Mouse (Mus musculus): ENCODE measurements at regions not wholly inside any gene's neighbourhood (a gene's known extent, or its start where the extent isn't known, plus 50 kb on each side); places are given as distances from the start of the nearest gene placed in this dataset.
A peak's percentile ranks its signal among the peaks of the same experiment; 100 is the strongest.

GRCm38 (mm10) chr14:87300838-87301237, 115.6 kb upstream of the Tdrd3 start:
- Histone ChIP-seq H3K27ac (replicated peaks) (no peak overlapping the region), H3K4me2 (replicated peaks) (no peak overlapping the region), H3K4me1 (no peaks in the 10 kb centered on the region), H3K9ac (replicated peaks) (no peak overlapping the region), H3K9me3 (no peaks in the 10 kb centered on the region), H3K36me3 (no peaks in the 10 kb centered on the region), H3K27me3 (no peaks in the 10 kb centered on the region), H3K4me3 (no peak overlapping the region)
- WGBS, result 72% methylated on average over 4 of the region's 4 CpGs
- ATAC-seq (replicated peaks), result no peak

DNA sequence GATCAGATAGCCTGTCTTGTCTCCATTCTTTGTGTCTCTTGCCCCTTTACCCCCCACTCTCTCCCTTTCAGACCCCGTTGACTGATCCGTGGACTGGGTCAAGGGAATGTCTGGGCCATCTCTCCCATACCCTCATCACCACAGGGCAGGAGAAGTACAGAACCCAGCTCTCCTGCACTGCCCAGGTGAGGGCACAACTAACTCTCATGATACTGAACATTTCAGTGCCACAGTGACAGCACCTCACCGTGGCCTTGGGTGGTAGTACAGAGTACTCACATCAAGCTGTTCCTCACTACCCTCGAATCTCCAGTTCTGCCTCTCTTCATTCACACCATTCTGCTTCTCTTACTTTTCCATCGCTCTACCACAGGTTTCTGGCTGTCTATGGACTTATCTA, 114.9 kb upstream of the Tdrd3 start:
- no peaks in the 10 kb centered on the region for H3K36me3 ChIP-seq
- H3K27me3 ChIP-seq, result no peaks in the 10 kb centered on the region
- 82% methylated on average over 5 of the region's 5 CpGs for WGBS
- H3K27ac ChIP-seq (replicated peaks), result no peak overlapping the region
- H3K4me1 ChIP-seq, result no peaks in the 10 kb centered on the region
- no peak overlapping the region for H3K9ac ChIP-seq (replicated peaks)
- no peak overlapping the region for H3K4me3 ChIP-seq
- no peak overlapping the region for H3K4me2 ChIP-seq (replicated peaks)
- no peak for ATAC-seq (replicated peaks)
- no peaks in the 10 kb centered on the region for H3K9me3 ChIP-seq

DNA sequence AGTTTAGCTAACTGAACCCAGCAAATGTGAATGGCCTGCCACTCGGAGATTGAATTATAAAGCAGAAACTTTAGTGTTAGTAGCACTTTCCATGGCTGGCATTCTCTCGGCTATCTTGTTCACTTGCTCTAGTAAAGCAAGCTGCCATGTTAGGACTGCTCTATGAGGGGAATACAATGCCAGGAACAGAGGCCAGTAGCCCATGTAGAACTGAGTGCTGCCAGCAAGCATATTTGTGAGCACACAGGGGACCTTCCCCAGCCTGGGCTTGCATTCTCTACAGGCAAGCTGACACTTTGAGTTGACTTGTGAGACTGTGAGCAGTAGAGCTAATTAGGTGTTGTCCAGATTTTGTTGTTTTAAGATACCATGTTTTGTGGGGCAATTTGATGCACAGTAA, 111.0 kb upstream of the Tdrd3 start:
- no peak for ATAC-seq (replicated peaks)
- no peak overlapping the region for H3K27ac ChIP-seq (replicated peaks)
- 86% methylated on average over 2 of the region's 2 CpGs for WGBS
- H3K4me1 ChIP-seq, result no peaks in the 10 kb centered on the region
- no peak overlapping the region for H3K4me2 ChIP-seq (replicated peaks)
- H3K27me3 ChIP-seq, result no peaks in the 10 kb centered on the region
- H3K36me3 ChIP-seq, result no peaks in the 10 kb centered on the region
- H3K4me3 ChIP-seq, result no peak overlapping the region
- no peaks in the 10 kb centered on the region for H3K9me3 ChIP-seq
- H3K9ac ChIP-seq (replicated peaks), result no peak overlapping the region

GRCm38 (mm10) chr14:87306011-87306410, 110.4 kb upstream of the Tdrd3 start:
- Histone ChIP-seq H3K4me1 (no peaks in the 10 kb centered on the region), H3K36me3 (no peaks in the 10 kb centered on the region), H3K4me3 (no peak overlapping the region), H3K9ac (replicated peaks) (no peak overlapping the region), H3K4me2 (replicated peaks) (no peak overlapping the region), H3K27ac (replicated peaks) (no peak overlapping the region), H3K9me3 (no peaks in the 10 kb centered on the region), H3K27me3 (no peaks in the 10 kb centered on the region)
- ATAC-seq (replicated peaks), result no peak
- WGBS, result 71% methylated on average over 7 of the region's 7 CpGs

- Histone ChIP-seq H3K9me3 (no peaks in the 10 kb centered on the region), H3K4me3 (no peak overlapping the region), H3K4me2 (replicated peaks) (no peak overlapping the region), H3K4me1 (no peaks in the 10 kb centered on the region), H3K9ac (replicated peaks) (no peak overlapping the region), H3K27me3 (no peaks in the 10 kb centered on the region), H3K36me3 (no peaks in the 10 kb centered on the region), H3K27ac (replicated peaks) (no peak overlapping the region)
- ATAC-seq (replicated peaks), result peak; percentile 58
- WGBS, result 42% methylated on average over 7 of the region's 7 CpGs
These were observed 108.4 kb upstream of the Tdrd3 start for GRCm38 (mm10) chr14:87308016-87308415.

DNA sequence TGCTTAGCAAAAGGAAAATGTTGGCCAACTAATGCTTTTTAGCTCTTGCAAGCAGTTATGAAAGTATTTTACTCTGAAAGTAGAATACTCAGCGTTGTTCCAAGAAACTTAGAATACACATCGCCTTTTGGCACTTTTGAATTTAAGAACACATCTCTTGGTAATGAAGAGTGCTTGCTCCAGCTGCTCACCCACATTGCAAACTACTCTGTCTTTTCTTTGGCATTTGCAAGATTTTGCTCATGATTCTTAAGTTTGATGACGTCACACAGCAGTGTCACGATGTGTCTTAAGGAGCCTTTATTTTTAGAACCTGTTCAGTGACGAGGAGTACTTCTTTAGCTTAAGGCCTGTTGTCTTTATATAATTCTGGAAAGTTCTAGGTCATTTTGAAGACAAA, 104.1 kb upstream of the Tdrd3 start:
- Histone ChIP-seq H3K4me1 (peaks cover 3% of the 10 kb centered on the region; the same call in 1 of the 2 replicates), H3K9me3 (no peaks in the 10 kb centered on the region), H3K4me2 (replicated peaks) (no peak overlapping the region), H3K4me3 (no peak overlapping the region), H3K27ac (replicated peaks) (no peak overlapping the region), H3K27me3 (no peaks in the 10 kb centered on the region), H3K36me3 (no peaks in the 10 kb centered on the region), H3K9ac (replicated peaks) (no peak overlapping the region)
- no peak for ATAC-seq (replicated peaks)
- WGBS, result 84% methylated on average over 5 of the region's 5 CpGs

- Histone ChIP-seq H3K4me2 (replicated peaks) (no peak overlapping the region), H3K9ac (replicated peaks) (no peak overlapping the region), H3K4me1 (peaks cover 3% of the 10 kb centered on the region; the same call in 1 of the 2 replicates), H3K9me3 (no peaks in the 10 kb centered on the region), H3K27me3 (no peaks in the 10 kb centered on the region), H3K36me3 (no peaks in the 10 kb centered on the region), H3K27ac (replicated peaks) (no peak overlapping the region), H3K4me3 (no peak overlapping the region)
- ATAC-seq (replicated peaks), result peak; percentile 87
- 23% methylated on average over 6 of the region's 6 CpGs for WGBS
These were observed 101.3 kb upstream of the Tdrd3 start for GRCm38 (mm10) chr14:87314999-87315732.

- Histone ChIP-seq H3K36me3 (no peaks in the 10 kb centered on the region), H3K4me1 (no peaks in the 10 kb centered on the region), H3K9me3 (no peaks in the 10 kb centered on the region), H3K27me3 (no peaks in the 10 kb centered on the region), H3K4me3 (no peak overlapping the region), H3K27ac (replicated peaks) (no peak overlapping the region), H3K4me2 (replicated peaks) (no peak overlapping the region), H3K9ac (replicated peaks) (no peak overlapping the region)
- no peak for ATAC-seq (replicated peaks)
- WGBS, result 50% methylated on average over 1 of the region's 1 CpGs
These were observed 88.6 kb upstream of the Tdrd3 start for GRCm38 (mm10) chr14:87327841-87328240.

GRCm38 (mm10) chr14:87337950-87338526, 78.4 kb upstream of the Tdrd3 start:
- H3K4me1 ChIP-seq, result peaks cover 9% of the 10 kb centered on the region; the same call in 1 of the 2 replicates
- H3K4me3 ChIP-seq, result no peak overlapping the region
- H3K9me3 ChIP-seq, result no peaks in the 10 kb centered on the region
- WGBS, result 49% methylated on average over 8 of the region's 8 CpGs
- H3K36me3 ChIP-seq, result no peaks in the 10 kb centered on the region
- H3K9ac ChIP-seq (replicated peaks), result no peak overlapping the region
- peak; percentile 80 for ATAC-seq (replicated peaks)
- no peak overlapping the region for H3K4me2 ChIP-seq (replicated peaks)
- H3K27me3 ChIP-seq, result no peaks in the 10 kb centered on the region
- no peak overlapping the region; the same call in 1 of the 2 replicates for H3K27ac ChIP-seq (replicated peaks)

- Histone ChIP-seq H3K4me1 (no peaks in the 10 kb centered on the region), H3K36me3 (no peaks in the 10 kb centered on the region), H3K27ac (replicated peaks) (no peak overlapping the region), H3K9ac (replicated peaks) (no peak overlapping the region), H3K9me3 (no peaks in the 10 kb centered on the region), H3K27me3 (no peaks in the 10 kb centered on the region), H3K4me3 (no peak overlapping the region), H3K4me2 (replicated peaks) (no peak overlapping the region)
- ATAC-seq (replicated peaks), result no peak
- 60% methylated on average over 1 of the region's 1 CpGs for WGBS
These were observed 71.9 kb upstream of the Tdrd3 start for GRCm38 (mm10) chr14:87344540-87344939.

- Histone ChIP-seq H3K4me2 (replicated peaks) (no peak overlapping the region), H3K27me3 (no peaks in the 10 kb centered on the region), H3K4me1 (no peaks in the 10 kb centered on the region), H3K4me3 (no peak overlapping the region), H3K27ac (replicated peaks) (no peak overlapping the region), H3K9me3 (no peaks in the 10 kb centered on the region), H3K36me3 (no peaks in the 10 kb centered on the region), H3K9ac (replicated peaks) (no peak overlapping the region)
- no peak for ATAC-seq (replicated peaks)
- 87% methylated on average over 3 of the region's 3 CpGs for WGBS
These were observed 69.6 kb upstream of the Tdrd3 start for GRCm38 (mm10) chr14:87346812-87347211.

- Histone ChIP-seq H3K9ac (replicated peaks) (no peak overlapping the region), H3K36me3 (no peaks in the 10 kb centered on the region), H3K27ac (replicated peaks) (no peak overlapping the region), H3K4me2 (replicated peaks) (no peak overlapping the region), H3K4me1 (no peaks in the 10 kb centered on the region), H3K27me3 (no peaks in the 10 kb centered on the region), H3K9me3 (no peaks in the 10 kb centered on the region), H3K4me3 (no peak overlapping the region)
- ATAC-seq (replicated peaks), result no peak
- 62% methylated on average over 3 of the region's 3 CpGs for WGBS
These were observed 67.6 kb upstream of the Tdrd3 start for GRCm38 (mm10) chr14:87348825-87349224.

DNA sequence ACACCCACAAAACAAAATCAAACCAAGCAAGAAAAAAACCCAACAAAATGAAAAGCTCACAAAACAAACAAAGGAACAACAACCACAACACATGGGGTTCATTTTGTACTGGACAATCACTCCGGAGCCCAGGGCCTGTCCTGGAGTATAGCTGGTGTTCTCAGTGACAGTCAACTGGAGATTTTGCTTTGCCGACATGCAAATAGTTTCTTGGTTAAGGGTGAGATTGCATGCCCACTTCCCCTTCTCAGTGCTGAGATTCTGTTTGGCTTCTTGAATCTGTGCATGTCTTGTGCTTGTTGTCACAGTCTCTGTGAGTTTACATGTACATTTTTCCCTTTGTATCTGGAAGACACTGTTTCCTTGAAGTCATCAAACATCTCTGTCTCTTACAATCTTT, 50.6 kb upstream of the Tdrd3 start:
- no peak overlapping the region for H3K9ac ChIP-seq (replicated peaks)
- H3K4me3 ChIP-seq, result no peak overlapping the region
- 86% methylated on average over 2 of the region's 2 CpGs for WGBS
- no peaks in the 10 kb centered on the region for H3K36me3 ChIP-seq
- no peak overlapping the region for H3K4me2 ChIP-seq (replicated peaks)
- no peak overlapping the region for H3K27ac ChIP-seq (replicated peaks)
- no peaks in the 10 kb centered on the region for H3K4me1 ChIP-seq
- no peak for ATAC-seq (replicated peaks)
- H3K9me3 ChIP-seq, result no peaks in the 10 kb centered on the region
- H3K27me3 ChIP-seq, result no peaks in the 10 kb centered on the region
